Comparison of ENCODE assay signal across 8 mouse cellular contexts in the genomic region with DNA sequence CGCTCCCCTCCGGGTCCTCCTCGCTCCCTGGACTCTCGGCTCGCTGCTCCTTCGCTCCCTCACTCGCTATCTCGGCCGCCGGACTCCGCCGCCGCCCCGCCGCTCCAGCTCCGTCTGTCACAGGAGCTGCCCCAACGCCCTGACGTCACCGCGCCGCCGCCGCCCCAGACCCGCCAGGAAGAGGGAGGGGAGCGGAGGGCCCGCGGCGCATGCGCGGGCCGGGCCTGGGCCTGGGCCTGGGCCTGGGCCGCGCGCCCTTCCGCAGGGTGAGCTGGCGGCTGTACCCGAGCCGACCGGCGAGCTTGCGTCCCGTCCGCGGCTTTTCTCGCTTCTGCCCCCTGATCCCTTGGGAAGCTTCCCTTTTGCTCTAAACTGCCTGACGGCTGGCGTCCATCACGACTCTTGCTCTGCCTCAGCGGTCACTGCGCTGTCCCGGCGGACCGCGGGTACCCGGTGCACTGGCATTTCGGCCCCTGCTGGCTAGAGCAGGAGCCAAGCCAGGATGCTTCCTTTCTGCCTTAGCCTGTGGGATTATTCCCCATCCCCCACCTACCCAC. TPM values are rescaled to one million over a fixed set of nuclear protein-coding genes. Genes with fewer than 3 reads are reported as not detected.
A peak's percentile ranks its signal among the peaks of the same experiment; 100 is the strongest.
DNase-seq lines count a peak whose midpoint lies in the region; ATAC-seq and TF ChIP-seq lines count a peak whose summit lies in the region.

Gene Pafah1b1, minus strand, starts transcription at position 436 of the 557 bp plus-strand sequence.

- TF ChIP-seq CTCF in ES-Bruce4 (IDR thresholded peaks at IDR 0.05; ENCODE audit: low read depth, low read length): no peak

- 0% methylated on average over 32 of the region's 56 CpGs for WGBS in forebrain, embryonic 14.5 days
- under 1% methylated on average over 41 of the region's 56 CpGs for WGBS in neural tube, embryonic 15.5 days

- ATAC-seq in cerebellum, adult (ENCODE audit: insufficient number of reproducible peaks, low FRiP score, low TSS enrichment): peak; percentile 93
- peak; percentile 97 for ATAC-seq in forebrain, embryonic 14.5 days
- ATAC-seq in neural tube, embryonic 15.5 days (ENCODE audit: low FRiP score): peak; percentile 97

- H3K27ac ChIP-seq in ES-Bruce4 (ENCODE audit: insufficient read depth, low read length): peak within 1 kb of the TSS; percentile 80
- peak within 1 kb of the TSS; percentile 100 for H3K27ac ChIP-seq in forebrain, embryonic 14.5 days (ENCODE audit: low read depth, low read length)
- H3K27ac ChIP-seq in neural tube, embryonic 15.5 days (replicated peaks): peak within 1 kb of the TSS; percentile 100

- peak within 1 kb of the TSS; percentile 92 for H3K9ac ChIP-seq in ES-Bruce4 (ENCODE audit: low read depth, poor library complexity, severe bottlenecking)
- peak within 1 kb of the TSS; percentile 99 for H3K9ac ChIP-seq in forebrain, embryonic 14.5 days (ENCODE audit: low read length)
- H3K9ac ChIP-seq in neural tube, embryonic 15.5 days (replicated peaks): peak within 1 kb of the TSS; percentile 98

- H3K4me1 ChIP-seq in ES-Bruce4 (ENCODE audit: control insufficient read depth, insufficient read depth, low read length): peaks cover 3% of the 10 kb centered on the region
- peaks cover 23% of the 10 kb centered on the region for H3K4me1 ChIP-seq in forebrain, embryonic 14.5 days (ENCODE audit: control insufficient read depth, insufficient read depth, low read length)
- peaks cover 29% of the 10 kb centered on the region for H3K4me1 ChIP-seq in neural tube, embryonic 15.5 days

- H3K27me3 ChIP-seq in ES-Bruce4 (ENCODE audit: control insufficient read depth, insufficient read depth, low read length, poor library complexity, severe bottlenecking): no peaks in the 10 kb centered on the region
- H3K27me3 ChIP-seq in forebrain, embryonic 14.5 days (replicated peaks; ENCODE audit: control insufficient read depth, insufficient read depth, low read length): no peaks in the 10 kb centered on the region
- H3K27me3 ChIP-seq in neural tube, embryonic 15.5 days (replicated peaks): no peaks in the 10 kb centered on the region

- no peaks in the 10 kb centered on the region; the same call in 1 of the 2 replicates for H3K36me3 ChIP-seq in ES-Bruce4 (ENCODE audit: control insufficient read depth, insufficient read depth, low read length, poor library complexity, severe bottlenecking)
- H3K36me3 ChIP-seq in forebrain, embryonic 14.5 days (ENCODE audit: control insufficient read depth, insufficient read depth, low read length): no peaks in the 10 kb centered on the region
- no peaks in the 10 kb centered on the region for H3K36me3 ChIP-seq in neural tube, embryonic 15.5 days

- no peak for TF ChIP-seq EP300 in ES-Bruce4 (IDR thresholded peaks at IDR 0.05; ENCODE audit: insufficient read depth, low read depth, low read length)

- peak within 1 kb of the TSS; percentile 63 for H3K4me2 ChIP-seq in forebrain, embryonic 14.5 days (ENCODE audit: low read length)
- H3K4me2 ChIP-seq in neural tube, embryonic 15.5 days: peak within 1 kb of the TSS; percentile 74

- DNase-seq in forebrain, embryonic 14.5 days (ENCODE audit: low spot score): peak; percentile 97
- DNase-seq in heart, postnatal 14 days: peak; percentile 97 to 98
- DNase-seq in layer of hippocampus, adult 11-12 months (ENCODE audit: low spot score): peak; percentile 95
- DNase-seq in lung, adult 18-20 months: peak; percentile 96
- DNase-seq in testis, postnatal 14 days (ENCODE audit: low spot score): peak; percentile 97

- no peaks in the 10 kb centered on the region for H3K9me3 ChIP-seq in ES-Bruce4 (replicated peaks; ENCODE audit: control insufficient read depth, insufficient read depth, low read length, poor library complexity, severe bottlenecking)
- no peaks in the 10 kb centered on the region for H3K9me3 ChIP-seq in forebrain, embryonic 14.5 days (replicated peaks; ENCODE audit: control insufficient read depth, low read length)
- no peaks in the 10 kb centered on the region for H3K9me3 ChIP-seq in neural tube, embryonic 15.5 days (replicated peaks)

- TF ChIP-seq POLR2A in ES-Bruce4 (IDR thresholded peaks at IDR 0.05; ENCODE audit: insufficient read depth, low read length): peak; percentile 82

- intact Hi-C loops in heart, postnatal 14 days (cut with DNase I): no loop called here

- peak within 1 kb of the TSS; percentile 92 for H3K4me3 ChIP-seq in ES-Bruce4 (ENCODE audit: low read depth, low read length)
- H3K4me3 ChIP-seq in forebrain, embryonic 14.5 days (ENCODE audit: low read depth, low read length): peak within 1 kb of the TSS; percentile 97
- peak within 1 kb of the TSS; percentile 90 for H3K4me3 ChIP-seq in neural tube, embryonic 15.5 days (replicated peaks)

RNA-seq across cellular contexts. Expression of gene Pafah1b1, which starts in this region (rescaled TPM):
- 120 and 137 TPM in 2 replicates for polyA plus RNA-seq in ES-Bruce4 (2011; ENCODE audit: insufficient read depth, insufficient read length, low read depth, missing spikeins)
- polyA plus RNA-seq in forebrain, embryonic 14.5 days (2014; fragmentation: Nextera tagmentation; extraction: Ambion mirVana): 88.2 and 104 TPM in 2 replicates
- total RNA-seq in heart, postnatal 14 days (2021): 100 to 1,000 TPM; 200 to 201 TPM
- 54.9 and 55.3 TPM in 2 replicates for polyA plus RNA-seq in neural tube, embryonic 15.5 days (2015; fragmentation: Nextera tagmentation; extraction: Ambion mirVana)

Comparison
In these comparisons a context has a peak if more than half of its experiments do, and no peak if none do; other contexts are left out.
1. Peak in every context shown above with its lines: DNase-seq, ATAC-seq, H3K4me3 ChIP-seq and H3K27ac ChIP-seq.